Mouse (Mus musculus): Measurements from ENCODE around the gene Lrp8.

- TF ChIP-seq CTCF (IDR thresholded peaks at IDR 0.05) (no peak), EP300 (IDR thresholded peaks at IDR 0.05) (no peak)
Measured at GRCm38 (mm10) chr4:107833525-107833924, 31.5 kb downstream of the Lrp8 start.
